Mouse (Mus musculus): ENCODE measurements around the gene Sirt6.
"Not testable (repeated sequence)": the region's sequence is repeated elsewhere in the genome, so short reads cannot be mapped to it uniquely, and the experiment has no call there.

Gene Sirt6

GRCm38 (mm10) chr10:81626994-81627835, at the start of gene Sirt6:
Gene Sirt6, minus strand, starts transcription at chr10:81627797.
- DNase-seq: peak; percentile 93

GRCm38 (mm10) chr10:81656174-81656573, 28.6 kb upstream of the Sirt6 start:
- DNase-seq: no peak

- DNase-seq: no peak
Observed at GRCm38 (mm10) chr10:81655178-81655577, 27.6 kb upstream of the Sirt6 start.

GRCm38 (mm10) chr10:81648803-81649775, 21.5 kb upstream of the Sirt6 start, which contains the start of gene Gm10778:
Gene Gm10778, plus strand, starts transcription at chr10:81649059.
- peak; percentile 89 for DNase-seq

- no peak for DNase-seq
Observed at GRCm38 (mm10) chr10:81646015-81646555, 18.5 kb upstream of the Sirt6 start.

GRCm38 (mm10) chr10:81645391-81645790, 17.8 kb upstream of the Sirt6 start:
- DNase-seq: no peak

- no peak for DNase-seq
Observed at GRCm38 (mm10) chr10:81644716-81645115, 17.1 kb upstream of the Sirt6 start.

GRCm38 (mm10) chr10:81644162-81644561, 16.6 kb upstream of the Sirt6 start:
- DNase-seq: no peak

- peak; percentile 95 for DNase-seq
Observed at GRCm38 (mm10) chr10:81643449-81644055, 16.0 kb upstream of the Sirt6 start.

- no peak for DNase-seq
Observed at GRCm38 (mm10) chr10:81642648-81643448, 15.3 kb upstream of the Sirt6 start.

GRCm38 (mm10) chr10:81641978-81642647, 14.5 kb upstream of the Sirt6 start:
- DNase-seq: no peak

- no peak for DNase-seq
Observed at GRCm38 (mm10) chr10:81641566-81641965, 14.0 kb upstream of the Sirt6 start.

- not testable (repeated sequence) for DNase-seq
Observed at GRCm38 (mm10) chr10:81640825-81641224, 13.2 kb upstream of the Sirt6 start.

GRCm38 (mm10) chr10:81638101-81638500, 10.5 kb upstream of the Sirt6 start:
- DNase-seq: no peak

- peak; percentile 52 for DNase-seq
Observed at GRCm38 (mm10) chr10:81636338-81636737, 8.7 kb upstream of the Sirt6 start.

GRCm38 (mm10) chr10:81633253-81634099, 5.9 kb upstream of the Sirt6 start:
- DNase-seq: peak; percentile 95

- DNase-seq: no peak
Observed at GRCm38 (mm10) chr10:81628390-81628789, 793 bp upstream of the Sirt6 start, which contains the start of gene Ankrd24. Gene Ankrd24, plus strand, starts transcription at chr10:81628540.

GRCm38 (mm10) chr10:81627836-81628220, 231 bp upstream of the Sirt6 start:
- no peak for DNase-seq

GRCm38 (mm10) chr10:81626101-81626993, 1.2 kb downstream of the Sirt6 start:
- DNase-seq: peak; percentile 29

Data from liver (tissue).